Mouse (Mus musculus): ENCODE measurements at regions not wholly inside any gene's neighbourhood (a gene's known extent, or its start where the extent isn't known, plus 50 kb on each side); places are given as distances from the start of the nearest gene placed in this dataset.
A peak's percentile ranks its signal among the peaks of the same experiment; 100 is the strongest.
"Not testable (repeated sequence)": the region's sequence is repeated elsewhere in the genome, so short reads cannot be mapped to it uniquely, and the experiment has no call there.

GRCm38 (mm10) chr19:8496561-8496960 is 91.7 kb upstream of the Slc22a30 start:
- DNase-seq (ENCODE audit: low read depth, low spot score): not testable (repeated sequence)

GRCm38 (mm10) chr19:8497526-8497925 is 92.6 kb upstream of the Slc22a30 start:
- DNase-seq (ENCODE audit: low read depth, low spot score): not testable (repeated sequence)

- not testable (repeated sequence) for DNase-seq (ENCODE audit: low read depth, low spot score)
Observed at GRCm38 (mm10) chr19:8517721-8518120, 73.3 kb upstream of the Slc22a8 start.

- peak; percentile 0 for DNase-seq (ENCODE audit: low read depth, low spot score)
Observed at GRCm38 (mm10) chr19:8518273-8518672, 72.8 kb upstream of the Slc22a8 start.

GRCm38 (mm10) chr19:8518933-8519332 is 72.1 kb upstream of the Slc22a8 start:
- not testable (repeated sequence) for DNase-seq (ENCODE audit: low read depth, low spot score)

GRCm38 (mm10) chr19:8534597-8534996 is 56.5 kb upstream of the Slc22a8 start:
- no peak for DNase-seq (ENCODE audit: low read depth, low spot score)

GRCm38 (mm10) chr19:8536085-8536484 is 55.0 kb upstream of the Slc22a8 start:
- DNase-seq (ENCODE audit: low read depth, low spot score): no peak

Measured in embryo, embryonic 11.5 days (tissue).